Mouse (Mus musculus): Measurements from ENCODE around the gene Ranbp3l.
"Not testable (repeated sequence)": the region's sequence is repeated elsewhere in the genome, so short reads cannot be mapped to it uniquely, and the experiment has no call there.

Gene Ranbp3l

GRCm38 (mm10) chr15:8967573-8968228, at the start of gene Ranbp3l:
TSS of gene Ranbp3l (plus strand) at chr15:8967949.
- no peak for DNase-seq (ENCODE audit: low read depth, low spot score)

- no peak for DNase-seq (ENCODE audit: low read depth, low spot score)
Measured at GRCm38 (mm10) chr15:8930061-8930460, 37.7 kb upstream of the Ranbp3l start.

GRCm38 (mm10) chr15:8936911-8937310, 30.8 kb upstream of the Ranbp3l start:
- DNase-seq (ENCODE audit: low read depth, low spot score): no peak

- no peak for DNase-seq (ENCODE audit: low read depth, low spot score)
Measured at GRCm38 (mm10) chr15:8940861-8941260, 26.9 kb upstream of the Ranbp3l start.

- DNase-seq (ENCODE audit: low read depth, low spot score): no peak
Measured at GRCm38 (mm10) chr15:8950856-8951255, 16.9 kb upstream of the Ranbp3l start.

GRCm38 (mm10) chr15:8963323-8963722, 4.4 kb upstream of the Ranbp3l start:
- DNase-seq (ENCODE audit: low read depth, low spot score): no peak

- DNase-seq (ENCODE audit: low read depth, low spot score): no peak
Measured at GRCm38 (mm10) chr15:8968229-8968595, 463 bp downstream of the Ranbp3l start.

- no peak for DNase-seq (ENCODE audit: low read depth, low spot score)
Measured at GRCm38 (mm10) chr15:8969061-8969635, 1.4 kb downstream of the Ranbp3l start.

- DNase-seq (ENCODE audit: low read depth, low spot score): no peak
Measured at GRCm38 (mm10) chr15:8991211-8991610, 23.5 kb downstream of the Ranbp3l start.

GRCm38 (mm10) chr15:8991859-8992838, 24.4 kb downstream of the Ranbp3l start:
- DNase-seq (ENCODE audit: low read depth, low spot score): no peak

GRCm38 (mm10) chr15:8994608-8995277, 27.0 kb downstream of the Ranbp3l start:
- DNase-seq (ENCODE audit: low read depth, low spot score): no peak

- no peak for DNase-seq (ENCODE audit: low read depth, low spot score)
Measured at GRCm38 (mm10) chr15:8995490-8995889, 27.7 kb downstream of the Ranbp3l start.

GRCm38 (mm10) chr15:9002762-9003161, 35.0 kb downstream of the Ranbp3l start:
- no peak for DNase-seq (ENCODE audit: low read depth, low spot score)

GRCm38 (mm10) chr15:9009196-9009595, 41.4 kb downstream of the Ranbp3l start:
- no peak for DNase-seq (ENCODE audit: low read depth, low spot score)

- no peak for DNase-seq (ENCODE audit: low read depth, low spot score)
Measured at GRCm38 (mm10) chr15:9014541-9014940, 46.8 kb downstream of the Ranbp3l start.

GRCm38 (mm10) chr15:9015496-9015895, 47.7 kb downstream of the Ranbp3l start:
- not testable (repeated sequence) for DNase-seq (ENCODE audit: low read depth, low spot score)

- no peak for DNase-seq (ENCODE audit: low read depth, low spot score)
Measured at GRCm38 (mm10) chr15:9055704-9056103, 88.0 kb downstream of the Ranbp3l start.

GRCm38 (mm10) chr15:9059856-9060255, 92.1 kb downstream of the Ranbp3l start:
- DNase-seq (ENCODE audit: low read depth, low spot score): no peak

- no peak for DNase-seq (ENCODE audit: low read depth, low spot score)
Measured at GRCm38 (mm10) chr15:9061150-9061882, 93.6 kb downstream of the Ranbp3l start.

GRCm38 (mm10) chr15:9068881-9069280, 101.1 kb downstream of the Ranbp3l start:
- DNase-seq (ENCODE audit: low read depth, low spot score): no peak

GRCm38 (mm10) chr15:9070353-9070752, 102.6 kb downstream of the Ranbp3l start:
- DNase-seq (ENCODE audit: low read depth, low spot score): no peak
